ENCODE assay signal across 12 mouse cellular contexts in genomic region chr13:63525571-63526197, GRCm38 (mm10). TPM values are rescaled to one million over a fixed set of nuclear protein-coding genes. Genes with fewer than 3 reads are reported as not detected.
DNase-seq lines count a peak whose midpoint lies in the region; ATAC-seq lines count a peak whose summit lies in the region.
"Had no signal": no experiment of that assay in that cellular context is flagged by ENCODE, and none has a peak within 500 bp of the region (broad histone marks: within the 10 kb centered on the region; RNA-seq: fewer than 3 reads in every experiment).

No protein-coding gene starts in this region.

- no peak for DNase-seq in hindbrain, embryonic 10.5 days (ENCODE audit: low spot score)
- DNase-seq in hindbrain, embryonic 11.5 days (ENCODE audit: low spot score): no peak
- DNase-seq in heart, adult 11 months: no peak
- no peak for DNase-seq in spleen, postnatal 4 days (ENCODE audit: low spot score in 2 of 2)
- DNase-seq: gastrocnemius, postnatal 10 days; lung, postnatal 14 days; thymus, postnatal 36 days had no signal

- no peak overlapping the region for H3K9ac ChIP-seq in hindbrain, embryonic 11.5 days (ENCODE audit: low read depth, low read length)
- H3K9ac ChIP-seq in midbrain, embryonic 13.5 days (replicated peaks): no peak overlapping the region; the same call in 1 of the 2 replicates
- no peak overlapping the region for H3K9ac ChIP-seq in midbrain, embryonic 15.5 days
- no peak overlapping the region for H3K9ac ChIP-seq in intestine, embryonic 15.5 days
- peak overlapping the region; percentile 33; the same call in 1 of the 2 replicates for H3K9ac ChIP-seq in stomach, embryonic 16.5 days (ENCODE audit: low read length)

- H3K27ac ChIP-seq in hindbrain, embryonic 10.5 days: peak overlapping the region; percentile 13; the same call in 1 of the 2 replicates
- H3K27ac ChIP-seq in hindbrain, embryonic 11.5 days (ENCODE audit: low read depth, low read length): no peak overlapping the region
- H3K27ac ChIP-seq in midbrain, embryonic 13.5 days: peak overlapping the region; percentile 10; the same call in 1 of the 2 replicates
- no peak overlapping the region for H3K27ac ChIP-seq in midbrain, embryonic 15.5 days
- peak overlapping the region; percentile 80 for H3K27ac ChIP-seq in intestine, embryonic 15.5 days
- peak overlapping the region; percentile 91 for H3K27ac ChIP-seq in stomach, embryonic 16.5 days (ENCODE audit: low read length)

- 59% methylated on average over 11 of the region's 11 CpGs for WGBS in hindbrain, embryonic 10.5 days
- 56% methylated on average over 11 of the region's 11 CpGs for WGBS in hindbrain, embryonic 11.5 days
- 70% methylated on average over 11 of the region's 11 CpGs for WGBS in midbrain, embryonic 13.5 days
- 68% methylated on average over 11 of the region's 11 CpGs for WGBS in midbrain, embryonic 15.5 days
- 42% methylated on average over 11 of the region's 11 CpGs for WGBS in intestine, embryonic 15.5 days
- 35% methylated on average over 11 of the region's 11 CpGs for WGBS in stomach, embryonic 16.5 days

- no peaks in the 10 kb centered on the region for H3K27me3 ChIP-seq in hindbrain, embryonic 10.5 days (ENCODE audit: insufficient read depth, poor library complexity, severe bottlenecking)
- H3K27me3 ChIP-seq in hindbrain, embryonic 11.5 days (ENCODE audit: control insufficient read depth, insufficient read depth, low read length): no peaks in the 10 kb centered on the region
- H3K27me3 ChIP-seq in midbrain, embryonic 13.5 days: no peaks in the 10 kb centered on the region
- H3K27me3 ChIP-seq in midbrain, embryonic 15.5 days (replicated peaks): no peaks in the 10 kb centered on the region
- no peaks in the 10 kb centered on the region for H3K27me3 ChIP-seq in intestine, embryonic 15.5 days (replicated peaks)
- H3K27me3 ChIP-seq in stomach, embryonic 16.5 days (ENCODE audit: control insufficient read depth, insufficient read depth, low read length): no peaks in the 10 kb centered on the region

- H3K36me3 ChIP-seq in hindbrain, embryonic 10.5 days: peaks cover 99% of the 10 kb centered on the region
- peaks cover 6% of the 10 kb centered on the region; the same call in 1 of the 2 replicates for H3K36me3 ChIP-seq in hindbrain, embryonic 11.5 days (ENCODE audit: control insufficient read depth, insufficient read depth, low read length)
- H3K36me3 ChIP-seq in midbrain, embryonic 13.5 days: peaks cover 68% of the 10 kb centered on the region
- H3K36me3 ChIP-seq in midbrain, embryonic 15.5 days (replicated peaks): peaks cover 23% of the 10 kb centered on the region; the same call in 1 of the 2 replicates
- peaks cover 28% of the 10 kb centered on the region for H3K36me3 ChIP-seq in intestine, embryonic 15.5 days
- H3K36me3 ChIP-seq in stomach, embryonic 16.5 days (ENCODE audit: control insufficient read depth, insufficient read depth, low read length): peaks cover 18% of the 10 kb centered on the region

- peaks cover 60% of the 10 kb centered on the region for H3K4me1 ChIP-seq in hindbrain, embryonic 10.5 days (replicated peaks)
- H3K4me1 ChIP-seq in hindbrain, embryonic 11.5 days (replicated peaks; ENCODE audit: control insufficient read depth, insufficient read depth, low read length): peaks cover 16% of the 10 kb centered on the region
- H3K4me1 ChIP-seq in midbrain, embryonic 13.5 days (replicated peaks): peaks cover 47% of the 10 kb centered on the region
- peaks cover 32% of the 10 kb centered on the region for H3K4me1 ChIP-seq in midbrain, embryonic 15.5 days
- H3K4me1 ChIP-seq in intestine, embryonic 15.5 days (replicated peaks): peaks cover 63% of the 10 kb centered on the region
- H3K4me1 ChIP-seq in stomach, embryonic 16.5 days (ENCODE audit: control insufficient read depth, insufficient read depth, low read length): peaks cover 70% of the 10 kb centered on the region

- no peaks in the 10 kb centered on the region for H3K9me3 ChIP-seq in hindbrain, embryonic 10.5 days
- H3K9me3 ChIP-seq in hindbrain, embryonic 11.5 days (ENCODE audit: control insufficient read depth, low read length): no peaks in the 10 kb centered on the region
- H3K9me3 ChIP-seq in midbrain, embryonic 13.5 days: no peaks in the 10 kb centered on the region
- no peaks in the 10 kb centered on the region for H3K9me3 ChIP-seq in midbrain, embryonic 15.5 days
- H3K9me3 ChIP-seq in intestine, embryonic 15.5 days: no peaks in the 10 kb centered on the region
- H3K9me3 ChIP-seq in stomach, embryonic 16.5 days (replicated peaks; ENCODE audit: control insufficient read depth, low read length): no peaks in the 10 kb centered on the region

- H3K4me2 ChIP-seq in hindbrain, embryonic 11.5 days (replicated peaks; ENCODE audit: low read depth, low read length): no peak overlapping the region
- H3K4me2 ChIP-seq in midbrain, embryonic 13.5 days (replicated peaks): no peak overlapping the region
- H3K4me2 ChIP-seq in midbrain, embryonic 15.5 days: no peak overlapping the region
- peak overlapping the region; percentile 9; the same call in 1 of the 2 replicates for H3K4me2 ChIP-seq in intestine, embryonic 15.5 days (replicated peaks)
- no peak overlapping the region for H3K4me2 ChIP-seq in stomach, embryonic 16.5 days (ENCODE audit: low read depth, low read length)

- no peak overlapping the region for H3K4me3 ChIP-seq in hindbrain, embryonic 10.5 days
- no peak overlapping the region for H3K4me3 ChIP-seq in hindbrain, embryonic 11.5 days (ENCODE audit: low read depth, low read length)
- no peak overlapping the region for H3K4me3 ChIP-seq in midbrain, embryonic 13.5 days (replicated peaks)
- no peak overlapping the region for H3K4me3 ChIP-seq in midbrain, embryonic 15.5 days
- H3K4me3 ChIP-seq in intestine, embryonic 15.5 days (replicated peaks): no peak overlapping the region
- H3K4me3 ChIP-seq in stomach, embryonic 16.5 days (replicated peaks; ENCODE audit: low read length): no peak overlapping the region

- ATAC-seq in hindbrain, embryonic 11.5 days (ENCODE audit: low FRiP score): no peak
- ATAC-seq in midbrain, embryonic 13.5 days: no peak
- no peak for ATAC-seq in midbrain, embryonic 15.5 days (replicated peaks)
- ATAC-seq in intestine, embryonic 15.5 days: peak; percentile 50
- ATAC-seq in stomach, embryonic 16.5 days (ENCODE audit: insufficient read depth, low FRiP score): peak; percentile 45; the same call in 1 of the 2 replicates
- ATAC-seq: inflammation-experienced regulatory T-cells, adult 6 months had no signal

RNA-seq across cellular contexts. Expression of gene Fancc, which starts 28.6 kb away (rescaled TPM):
- polyA plus RNA-seq in hindbrain, embryonic 10.5 days (2016; fragmentation: Nextera tagmentation; extraction: Ambion mirVana): 23.4 and 25.2 TPM in 2 replicates
- polyA plus RNA-seq in hindbrain, embryonic 11.5 days (2014; fragmentation: Nextera tagmentation; extraction: Ambion mirVana): 19.7 and 26.1 TPM in 2 replicates
- 17.6 and 19.7 TPM in 2 replicates for polyA plus RNA-seq in midbrain, embryonic 13.5 days (2015; fragmentation: Nextera tagmentation; extraction: Ambion mirVana)
- polyA plus RNA-seq in midbrain, embryonic 15.5 days (2015; fragmentation: Nextera tagmentation; extraction: Ambion mirVana): 15.3 and 16.1 TPM in 2 replicates
- polyA plus RNA-seq in intestine, embryonic 15.5 days (2015; fragmentation: Nextera tagmentation; extraction: Ambion mirVana): 17.1 and 17.7 TPM in 2 replicates
- 21.9 and 22.0 TPM in 2 replicates for polyA plus RNA-seq in stomach, embryonic 16.5 days (2015; fragmentation: Nextera tagmentation; extraction: Ambion mirVana)

RNA-seq across cellular contexts. Expression of gene Ptch1, which starts 47.7 kb away (rescaled TPM):
- polyA plus RNA-seq in hindbrain, embryonic 10.5 days (2016; fragmentation: Nextera tagmentation; extraction: Ambion mirVana): 21.8 and 22.1 TPM in 2 replicates
- 19.5 and 28.4 TPM in 2 replicates for polyA plus RNA-seq in hindbrain, embryonic 11.5 days (2014; fragmentation: Nextera tagmentation; extraction: Ambion mirVana)
- 16.0 and 17.8 TPM in 2 replicates for polyA plus RNA-seq in midbrain, embryonic 13.5 days (2015; fragmentation: Nextera tagmentation; extraction: Ambion mirVana)
- polyA plus RNA-seq in midbrain, embryonic 15.5 days (2015; fragmentation: Nextera tagmentation; extraction: Ambion mirVana): 15.5 and 15.7 TPM in 2 replicates
- polyA plus RNA-seq in intestine, embryonic 15.5 days (2015; fragmentation: Nextera tagmentation; extraction: Ambion mirVana): 30.5 and 34.1 TPM in 2 replicates
- 28.5 and 31.1 TPM in 2 replicates for polyA plus RNA-seq in stomach, embryonic 16.5 days (2015; fragmentation: Nextera tagmentation; extraction: Ambion mirVana)

Comparison
In these comparisons a context has a peak if more than half of its experiments do, and no peak if none do; other contexts are left out.
1. H3K27ac ChIP-seq: peak in hindbrain, embryonic 10.5 days (single experiment), midbrain, embryonic 13.5 days (single experiment), intestine, embryonic 15.5 days (single experiment) and stomach, embryonic 16.5 days (single experiment); none in hindbrain, embryonic 11.5 days (single experiment) and midbrain, embryonic 15.5 days (single experiment).
2. ATAC-seq: peak in intestine, embryonic 15.5 days (single experiment) and stomach, embryonic 16.5 days (single experiment); none in hindbrain, embryonic 11.5 days (single experiment), midbrain, embryonic 13.5 days (single experiment) and midbrain, embryonic 15.5 days (single experiment).